Mouse (Mus musculus) liver, adult 2 months (tissue): ENCODE data around the gene 1600014C10Rik. TPM values are rescaled to one million over a fixed set of nuclear protein-coding genes. Genes with fewer than 3 reads are reported as not detected.

Source experiments
- DNase-seq: peaks from one replicate; pipeline ENCODE4 v3.0.0-alpha.2; 2011; ENCODE audit warnings: low read depth, low spot score; ENCODE audit errors: extremely low read depth
- H3K27ac ChIP-seq: fragments of 200-500 bp; replicated peaks from 2 replicates; pipeline ENCODE4 v1.5.1; 2012; ENCODE audit warnings: low read depth, mild to moderate bottlenecking, control low read depth, inconsistent platforms, low read length; ENCODE audit not compliant: insufficient read depth
- H3K27me3 ChIP-seq: fragments of 200-500 bp; 2 replicates; pipeline ENCODE4 v1.6.1; 2012; ENCODE audit warnings: mild to moderate bottlenecking, moderate library complexity, low read length, inconsistent platforms; ENCODE audit not compliant: control insufficient read depth, insufficient read depth
- H3K36me3 ChIP-seq: fragments of 200-500 bp; 2 replicates; pipeline ENCODE4 v1.6.1; 2012; ENCODE audit warnings: low read length, inconsistent platforms; ENCODE audit not compliant: control insufficient read depth, insufficient read depth
- H3K4me1 ChIP-seq: fragments of 200-500 bp; 2 replicates; pipeline ENCODE4 v1.6.1; 2011; ENCODE audit warnings: low read length; ENCODE audit not compliant: control insufficient read depth, insufficient read depth
- H3K4me3 ChIP-seq: fragments of 200-500 bp; 2 replicates; pipeline ENCODE4 v1.5.1; 2011; ENCODE audit warnings: low read depth, mild to moderate bottlenecking, control low read depth, low read length, moderate library complexity; ENCODE audit not compliant: insufficient read depth
- H3K79me2 ChIP-seq: fragments of 200-500 bp; 2 replicates; pipeline ENCODE4 v1.6.1; 2012; ENCODE audit warnings: inconsistent platforms, mild to moderate bottlenecking, low read length, moderate library complexity; ENCODE audit not compliant: control insufficient read depth, insufficient read depth
- H3K9ac ChIP-seq: fragments of 200-500 bp; 2 replicates; pipeline ENCODE4 v1.6.1; 2012; ENCODE audit warnings: low read depth, mild to moderate bottlenecking, control low read depth, inconsistent platforms, low read length
- CTCF ChIP-seq: fragments of 200-500 bp; IDR thresholded peaks from 2 replicates; pipeline ENCODE4 v1.5.1; 2011; ENCODE audit warnings: low read depth, low read length, control low read depth
- POLR2A ChIP-seq: fragments of 200-500 bp; IDR thresholded peaks from 2 replicates; pipeline ENCODE4 v1.6.1; 2011; ENCODE audit warnings: low read length, control low read depth; ENCODE audit not compliant: insufficient read depth; ENCODE audit errors: extremely low read depth
- WGBS: fragments of 180-500 bp; shearing (Covaris S2); methylation state at CpG from one replicate; pipeline ENCODE4 v1.1.7; 2018; 5-methylcytosine and 5-hydroxymethylcytosine counted together
- polyA plus RNA-seq: library from polyadenylated mRNA; depleted of rRNA; stranded (reverse); fragments of >200 nt; gene quantifications from 2 replicates; pipeline ENCODE4 v1.2.3, GENCODE M21; 2012
- total RNA-seq: library from RNA; depleted of rRNA; stranded (reverse); fragments of >200 nt; gene quantifications from 2 replicates; pipeline ENCODE4 v1.2.3, GENCODE M21; 2014

1600014C10Rik gene
- total and polyA plus RNA-seq, 2 experiments: 116 to 135 TPM

- Histone ChIP-seq H3K4me3 (no peak overlapping the region), H3K27ac (no peak overlapping the region), H3K27me3 (no peaks in the 10 kb centered on the region), H3K79me2 (no peaks in the 10 kb centered on the region), H3K9ac (no peak overlapping the region), H3K36me3 (no peaks in the 10 kb centered on the region), H3K4me1 (no peaks in the 10 kb centered on the region)
- TF ChIP-seq CTCF (no peak), POLR2A (no peak)
- no peak for DNase-seq
- 70% methylated on average over 14 of the region's 14 CpGs for WGBS
Observed at GRCm38 (mm10) chr7:38151706-38152312, 31.2 kb upstream of the 1600014C10Rik start.

GRCm38 (mm10) chr7:38152571-38152970, 30.4 kb upstream of the 1600014C10Rik start:
- 82% methylated on average over 3 of the region's 3 CpGs for WGBS
- Histone ChIP-seq H3K4me1 (no peaks in the 10 kb centered on the region), H3K9ac (no peak overlapping the region), H3K27ac (no peak overlapping the region), H3K36me3 (no peaks in the 10 kb centered on the region), H3K27me3 (no peaks in the 10 kb centered on the region), H3K4me3 (no peak overlapping the region), H3K79me2 (no peaks in the 10 kb centered on the region)
- TF ChIP-seq CTCF (no peak), POLR2A (no peak)
- no peak for DNase-seq

DNA sequence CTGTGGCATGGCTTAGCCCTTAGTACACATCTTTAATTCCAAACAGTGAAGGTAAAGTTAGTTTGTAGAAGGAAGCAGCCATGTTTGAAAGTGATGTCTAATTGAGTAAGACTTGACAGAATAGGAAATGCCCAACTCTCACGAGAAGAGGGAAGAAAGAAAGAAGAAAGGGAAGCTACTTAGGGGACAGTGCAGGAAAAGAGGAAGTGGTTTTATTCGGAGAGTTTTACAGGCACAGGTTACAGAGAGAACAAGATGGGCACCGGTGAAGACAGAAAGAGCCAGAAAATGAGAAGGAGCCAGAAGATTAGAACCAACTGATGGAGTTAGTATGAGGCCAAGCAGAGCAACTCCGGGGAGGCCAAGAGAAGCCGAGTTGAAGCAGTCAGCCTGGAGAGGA, 27.2 kb upstream of the 1600014C10Rik start:
- H3K27me3 ChIP-seq: no peaks in the 10 kb centered on the region
- H3K4me1 ChIP-seq: no peaks in the 10 kb centered on the region
- no peaks in the 10 kb centered on the region for H3K79me2 ChIP-seq
- no peak for TF ChIP-seq POLR2A
- no peak for TF ChIP-seq CTCF
- 85% methylated on average over 5 of the region's 5 CpGs for WGBS
- H3K9ac ChIP-seq: no peak overlapping the region
- DNase-seq: no peak
- H3K27ac ChIP-seq: no peak overlapping the region
- no peak overlapping the region for H3K4me3 ChIP-seq
- H3K36me3 ChIP-seq: no peaks in the 10 kb centered on the region

DNA sequence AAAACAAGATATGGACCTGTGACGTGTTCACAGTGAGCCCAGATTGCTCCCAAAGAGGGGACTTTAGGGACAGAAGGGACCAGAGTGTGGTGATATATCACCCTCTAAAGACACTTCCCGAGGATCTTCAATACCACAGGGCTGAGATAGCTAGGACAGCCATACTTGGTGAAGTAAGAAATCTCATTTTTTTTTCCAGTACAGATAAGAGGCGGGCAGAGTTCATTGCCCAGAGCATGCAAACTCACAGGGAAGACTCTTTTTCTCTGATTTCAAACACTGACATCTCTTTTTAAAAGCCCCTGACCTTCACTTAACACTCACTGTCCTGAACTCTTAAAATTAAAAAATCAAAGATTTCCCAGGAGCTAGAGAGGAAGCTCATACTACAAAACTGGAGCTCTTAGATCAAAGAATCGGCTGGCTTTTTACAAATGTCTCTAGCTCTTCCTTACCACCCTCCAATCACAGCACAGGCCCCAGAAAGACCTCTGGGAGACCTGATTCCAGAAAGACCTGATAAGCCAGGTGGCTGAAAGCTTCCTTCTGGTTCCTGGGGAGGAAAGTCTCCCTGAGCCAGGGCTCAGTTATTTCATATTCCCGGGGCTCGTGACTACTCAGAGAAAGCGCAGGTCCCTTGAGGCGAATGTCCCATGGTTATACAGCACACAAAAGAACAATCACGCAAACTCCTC, 24.1 kb upstream of the 1600014C10Rik start:
- Histone ChIP-seq H3K79me2 (no peaks in the 10 kb centered on the region), H3K27ac (no peak overlapping the region), H3K36me3 (no peaks in the 10 kb centered on the region), H3K4me1 (no peaks in the 10 kb centered on the region), H3K9ac (no peak overlapping the region), H3K4me3 (no peak overlapping the region), H3K27me3 (no peaks in the 10 kb centered on the region)
- WGBS: 85% methylated on average over 9 of the region's 9 CpGs
- TF ChIP-seq CTCF: no peak
- TF ChIP-seq POLR2A: no peak
- DNase-seq: no peak

DNA sequence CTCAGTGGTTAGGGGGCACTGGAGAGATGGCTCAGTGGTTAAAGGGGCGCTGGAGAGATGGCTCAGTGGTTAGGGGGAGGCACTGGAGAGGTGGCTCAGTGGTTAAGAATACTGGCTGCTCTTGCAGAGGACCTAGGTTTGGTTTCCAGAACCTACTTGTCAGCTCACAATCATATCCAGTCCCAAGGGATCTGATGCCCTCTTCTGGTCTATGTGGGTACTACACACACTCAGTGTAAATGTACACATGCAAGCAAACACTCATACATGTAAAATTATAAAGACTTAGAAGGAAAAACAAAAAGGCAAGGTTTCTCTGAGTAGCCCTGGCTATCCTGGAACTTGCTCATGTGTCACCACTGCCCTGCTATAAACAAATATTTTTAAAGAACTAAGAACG, 21.6 kb upstream of the 1600014C10Rik start:
- DNase-seq: no peak
- Histone ChIP-seq H3K27me3 (no peaks in the 10 kb centered on the region), H3K27ac (no peak overlapping the region), H3K9ac (no peak overlapping the region), H3K4me3 (no peak overlapping the region), H3K4me1 (no peaks in the 10 kb centered on the region), H3K79me2 (no peaks in the 10 kb centered on the region), H3K36me3 (no peaks in the 10 kb centered on the region)
- no peak for TF ChIP-seq POLR2A
- TF ChIP-seq CTCF: no peak
- WGBS: 96% methylated on average over 2 of the region's 2 CpGs

- no peaks in the 10 kb centered on the region for H3K27me3 ChIP-seq
- DNase-seq: no peak
- no peaks in the 10 kb centered on the region for H3K79me2 ChIP-seq
- no peaks in the 10 kb centered on the region for H3K4me1 ChIP-seq
- TF ChIP-seq POLR2A: no peak
- TF ChIP-seq CTCF: no peak
- no peak overlapping the region for H3K9ac ChIP-seq
- WGBS: 66% methylated on average over 9 of the region's 9 CpGs
- no peaks in the 10 kb centered on the region for H3K36me3 ChIP-seq
- H3K27ac ChIP-seq: no peak overlapping the region
- H3K4me3 ChIP-seq: no peak overlapping the region
Observed at GRCm38 (mm10) chr7:38163433-38164050, 19.5 kb upstream of the 1600014C10Rik start.
